Mouse (Mus musculus): Measurements from ENCODE around the gene Dnajc30.
A peak's percentile ranks its signal among the peaks of the same experiment; 100 is the strongest.
"Not testable (repeated sequence)": the region's sequence is repeated elsewhere in the genome, so short reads cannot be mapped to it uniquely, and the experiment has no call there.

The Dnajc30 gene

DNA sequence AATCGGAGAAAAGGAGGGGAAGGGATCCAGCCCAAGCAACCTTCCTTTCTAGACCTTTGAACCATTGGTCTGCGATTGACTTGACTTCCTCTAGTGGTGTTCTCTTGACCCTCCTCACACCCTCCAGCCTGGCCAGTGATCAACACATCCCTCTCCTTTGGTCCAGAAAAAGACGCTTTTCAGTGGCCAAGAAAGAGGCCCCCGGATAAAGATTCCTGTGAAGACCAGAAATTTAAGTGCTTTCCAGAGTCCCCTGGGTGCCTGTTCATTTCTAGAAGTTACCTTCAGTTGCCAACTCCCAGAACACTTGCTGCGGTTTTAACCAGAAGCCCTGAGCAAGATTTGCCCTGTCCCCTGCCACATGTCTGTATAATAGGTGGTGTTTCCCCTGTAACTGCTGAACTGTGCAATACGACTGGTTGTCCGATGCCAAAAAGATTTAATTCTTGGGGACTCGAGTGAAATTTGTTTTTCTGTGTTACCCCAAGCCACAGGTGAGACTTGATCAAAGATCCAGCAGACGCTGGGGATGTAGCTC, 976 bp downstream of the Dnajc30 start, which contains the start of gene Bud23:
Bud23 (minus strand) TSS at position 51 of the 538 bp plus-strand sequence.
- DNase-seq (ENCODE audit: low spot score) = not testable (repeated sequence)

DNA sequence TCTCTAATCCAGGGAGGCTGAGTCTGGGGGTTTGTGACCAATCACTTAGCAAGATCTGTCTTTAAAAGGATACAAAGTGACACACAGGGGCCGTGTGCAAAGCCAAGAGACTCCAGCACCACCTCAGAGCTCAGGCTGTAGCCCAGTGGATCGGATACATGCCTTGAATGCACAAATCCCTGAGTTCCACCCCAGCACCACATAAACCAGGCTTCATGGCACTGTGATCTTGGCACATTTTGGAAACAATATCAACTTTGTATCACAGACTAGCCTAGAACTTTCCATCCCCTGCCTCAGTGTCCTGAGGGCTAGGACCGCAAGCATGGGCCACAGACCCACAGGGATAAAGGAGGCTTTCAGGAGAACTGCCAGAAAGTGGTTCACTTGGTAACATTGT, 2.0 kb downstream of the Dnajc30 start:
- no peak for DNase-seq (ENCODE audit: low spot score)

GRCm38 (mm10) chr5:135070448-135070847, 6.4 kb downstream of the Dnajc30 start:
- no peak for DNase-seq (ENCODE audit: low spot score)

DNA sequence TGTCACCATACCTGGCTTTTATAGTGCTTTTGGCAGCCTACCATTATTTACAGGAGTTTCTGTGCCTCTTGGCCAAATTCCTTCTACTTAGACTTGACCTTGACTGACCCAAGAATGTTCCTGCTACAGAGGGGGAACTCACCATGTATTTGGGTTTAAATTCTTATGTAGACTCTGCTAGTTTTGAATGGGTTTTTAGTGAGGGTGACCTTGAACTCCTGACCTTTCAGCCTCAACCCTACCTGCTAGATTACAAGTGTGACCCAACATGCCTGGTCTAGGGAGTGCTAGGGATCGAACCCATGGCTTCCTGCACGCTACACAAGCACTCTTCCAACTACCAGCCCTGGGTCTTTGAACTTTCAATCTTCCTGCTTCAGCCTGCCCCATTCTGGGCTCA, 8.1 kb downstream of the Dnajc30 start:
- no peak for DNase-seq (ENCODE audit: low spot score)

GRCm38 (mm10) chr5:135072720-135073119, 8.7 kb downstream of the Dnajc30 start:
- no peak for DNase-seq (ENCODE audit: low spot score)

GRCm38 (mm10) chr5:135073349-135074150, 9.5 kb downstream of the Dnajc30 start:
- DNase-seq (ENCODE audit: low spot score) = no peak

DNA sequence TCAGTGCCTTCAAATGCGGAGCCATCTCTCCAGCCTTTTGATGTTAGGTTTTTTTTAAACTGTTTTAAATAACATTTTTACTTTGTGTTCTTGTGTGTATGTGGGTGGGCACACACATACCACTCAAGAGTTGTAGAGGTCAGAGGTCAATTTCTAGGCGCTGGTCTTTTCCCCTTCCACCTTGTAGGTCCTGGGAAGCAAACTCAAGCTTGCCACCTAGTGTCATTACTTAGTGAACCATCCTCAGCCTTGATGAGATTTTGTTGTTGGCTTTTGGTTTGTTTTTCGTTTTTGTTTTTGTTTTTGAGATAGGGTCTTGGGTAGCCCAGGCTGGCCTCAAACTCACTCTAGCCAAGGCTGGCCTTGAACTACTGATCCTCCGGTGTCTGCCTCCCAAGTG, 11.7 kb downstream of the Dnajc30 start:
- no peak for DNase-seq (ENCODE audit: low spot score)

DNA sequence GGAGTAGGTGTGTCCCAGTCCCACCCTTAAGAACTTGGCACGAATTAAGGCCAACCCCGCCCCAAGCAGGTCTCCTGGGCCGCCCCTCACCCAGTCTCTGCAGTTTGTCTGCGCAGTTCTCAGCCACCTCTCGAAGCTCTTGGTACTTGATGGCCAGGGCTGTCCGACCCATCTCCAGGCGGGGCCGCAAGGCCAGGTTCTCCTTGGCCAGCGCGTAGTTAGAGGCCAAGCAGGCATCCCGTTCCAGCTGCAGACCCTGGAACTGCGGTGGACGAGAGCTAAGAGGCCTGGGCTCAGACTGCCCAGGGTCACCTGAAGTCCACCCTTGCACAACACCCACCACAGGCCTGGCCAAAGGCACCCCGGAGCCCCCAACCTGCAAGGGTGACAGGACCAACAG, 12.4 kb downstream of the Dnajc30 start:
- no peak for DNase-seq (ENCODE audit: low spot score)

- no peak for DNase-seq (ENCODE audit: low spot score)
Measured at GRCm38 (mm10) chr5:135076931-135077505, 13.0 kb downstream of the Dnajc30 start.

DNA sequence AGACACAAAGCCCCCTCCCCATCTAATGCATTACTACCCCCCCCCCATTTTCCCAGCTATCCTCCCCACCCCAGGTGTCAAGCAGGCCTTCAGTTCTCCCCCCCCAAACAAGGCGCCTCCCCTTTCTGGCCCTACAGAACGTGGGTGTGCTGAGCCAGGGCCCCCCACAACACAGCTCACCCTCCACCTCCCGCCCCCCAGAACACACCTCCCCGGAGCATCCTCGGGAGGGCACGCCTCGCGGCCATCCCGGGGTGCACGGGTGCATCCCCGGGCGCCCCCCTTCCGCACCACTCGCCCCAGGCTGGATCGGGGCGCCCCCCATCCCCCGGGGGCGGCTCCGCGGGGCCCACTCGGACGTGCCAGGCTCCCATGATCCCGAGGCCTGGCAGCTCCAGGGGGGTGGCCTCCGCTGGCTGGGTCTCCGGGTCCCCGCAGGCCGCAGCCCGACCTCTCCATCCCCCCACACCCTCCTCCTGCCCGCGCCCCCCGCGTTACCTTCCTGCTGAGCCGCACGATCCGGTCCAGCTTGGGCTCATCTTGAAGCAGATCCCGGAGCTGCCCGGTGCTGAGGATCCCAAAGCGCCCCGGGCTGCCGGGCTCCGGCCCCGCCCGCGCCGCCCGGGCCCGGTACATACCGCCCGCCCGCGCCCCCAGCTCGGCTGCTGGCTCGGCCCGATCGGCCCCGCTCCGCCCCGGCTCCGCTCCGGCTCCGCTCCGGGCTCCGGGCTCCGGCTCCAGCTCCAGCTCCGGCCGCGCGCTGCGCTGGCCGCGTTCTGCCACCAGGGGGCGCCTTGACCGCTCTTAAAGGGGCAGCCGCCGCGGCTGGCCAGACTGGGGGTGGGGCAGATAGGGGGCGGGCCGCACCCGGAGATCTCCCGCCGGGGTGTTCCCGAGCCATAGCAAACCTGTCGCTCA, 13.8 kb downstream of the Dnajc30 start, which contains the start of gene Vps37d:
Vps37d (minus strand) TSS at position 703 of the 918 bp plus-strand sequence.
- DNase-seq (ENCODE audit: low spot score) = peak; percentile 98

- no peak for DNase-seq (ENCODE audit: low spot score)
Measured at GRCm38 (mm10) chr5:135078482-135078810, 14.4 kb downstream of the Dnajc30 start.

DNA sequence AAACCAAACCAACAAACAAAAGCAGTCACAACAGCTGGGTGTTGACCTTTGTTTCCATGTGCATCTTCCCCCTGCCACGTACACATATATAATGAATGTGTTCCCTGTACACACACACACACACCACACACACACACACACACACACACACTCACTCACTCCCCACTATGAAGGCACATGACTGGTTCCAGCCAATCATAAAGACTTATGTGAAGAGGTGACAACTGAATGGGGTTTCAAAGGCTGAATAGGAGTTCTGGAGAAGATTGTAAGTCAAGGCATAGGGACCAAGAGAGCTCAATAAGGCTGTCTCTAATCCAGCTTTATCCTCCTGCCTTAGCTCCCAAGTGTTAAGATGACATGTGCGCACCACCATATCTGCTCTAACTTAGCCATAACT, 15.6 kb downstream of the Dnajc30 start:
- DNase-seq (ENCODE audit: low spot score) = no peak

GRCm38 (mm10) chr5:135080539-135080938, 16.5 kb downstream of the Dnajc30 start:
- no peak for DNase-seq (ENCODE audit: low spot score)

DNA sequence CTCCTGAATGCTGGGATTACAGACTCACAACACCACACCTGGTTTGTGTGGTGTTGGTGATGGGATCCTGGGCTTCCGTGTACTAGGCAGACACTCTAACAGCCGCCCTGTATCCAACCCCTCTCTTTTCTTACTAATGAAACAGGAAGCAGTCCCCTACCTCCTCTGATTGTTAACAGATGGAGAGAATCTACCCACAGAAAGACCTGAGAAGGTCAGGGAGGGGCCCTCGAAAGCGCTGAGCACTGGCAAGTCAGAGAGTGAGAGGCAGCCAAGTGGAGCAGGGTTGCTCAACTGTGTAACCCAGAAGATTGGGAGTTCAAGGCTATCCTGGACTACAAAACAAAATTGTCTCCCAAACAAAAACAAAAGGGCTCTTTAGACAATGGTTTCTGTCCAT, 22.9 kb downstream of the Dnajc30 start:
- DNase-seq (ENCODE audit: low spot score) = no peak

DNA sequence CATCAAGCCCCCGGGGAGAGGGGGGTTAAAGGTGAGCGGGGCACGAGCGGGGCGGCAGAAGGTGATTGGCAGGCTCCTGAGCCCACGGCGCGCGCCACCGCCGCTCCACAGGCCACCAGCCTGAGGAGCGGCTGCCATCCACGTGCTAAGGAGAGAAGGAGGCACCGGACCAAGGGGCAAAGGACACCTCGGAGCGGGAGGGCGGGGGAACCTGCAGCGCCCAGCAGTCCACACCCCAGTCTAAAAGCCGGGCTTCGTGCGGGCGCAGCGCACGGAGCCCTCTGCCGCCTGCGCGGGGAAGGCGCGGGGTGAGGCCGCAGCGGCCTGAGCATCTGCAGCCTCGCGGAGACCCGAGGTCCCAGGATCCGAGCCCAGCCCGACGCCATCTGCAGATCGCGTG, 25.7 kb downstream of the Dnajc30 start, which contains the start of gene Mlxipl:
Mlxipl (plus strand) TSS at position 238 of the 400 bp plus-strand sequence.
- no peak for DNase-seq (ENCODE audit: low spot score)

DNA sequence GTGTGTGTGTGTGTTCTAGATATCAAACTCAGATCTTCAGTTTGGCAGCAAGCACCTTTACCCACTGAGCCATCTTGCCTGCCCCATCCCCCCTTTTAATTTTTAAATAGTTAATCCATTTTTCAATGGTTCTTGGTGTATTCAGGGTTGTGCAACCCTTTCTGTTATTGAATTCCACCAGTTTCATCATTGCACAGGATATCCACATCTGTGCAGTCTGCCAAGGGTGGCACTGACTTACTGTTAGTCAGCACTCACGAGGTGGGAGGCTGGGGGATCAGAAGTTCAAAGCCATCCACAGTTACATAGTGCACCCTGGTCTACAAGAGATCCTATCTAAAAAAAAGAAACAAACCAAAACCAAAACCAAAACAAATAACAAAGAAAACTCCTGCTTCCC, 37.0 kb downstream of the Dnajc30 start:
- no peak for DNase-seq (ENCODE audit: low spot score)

DNA sequence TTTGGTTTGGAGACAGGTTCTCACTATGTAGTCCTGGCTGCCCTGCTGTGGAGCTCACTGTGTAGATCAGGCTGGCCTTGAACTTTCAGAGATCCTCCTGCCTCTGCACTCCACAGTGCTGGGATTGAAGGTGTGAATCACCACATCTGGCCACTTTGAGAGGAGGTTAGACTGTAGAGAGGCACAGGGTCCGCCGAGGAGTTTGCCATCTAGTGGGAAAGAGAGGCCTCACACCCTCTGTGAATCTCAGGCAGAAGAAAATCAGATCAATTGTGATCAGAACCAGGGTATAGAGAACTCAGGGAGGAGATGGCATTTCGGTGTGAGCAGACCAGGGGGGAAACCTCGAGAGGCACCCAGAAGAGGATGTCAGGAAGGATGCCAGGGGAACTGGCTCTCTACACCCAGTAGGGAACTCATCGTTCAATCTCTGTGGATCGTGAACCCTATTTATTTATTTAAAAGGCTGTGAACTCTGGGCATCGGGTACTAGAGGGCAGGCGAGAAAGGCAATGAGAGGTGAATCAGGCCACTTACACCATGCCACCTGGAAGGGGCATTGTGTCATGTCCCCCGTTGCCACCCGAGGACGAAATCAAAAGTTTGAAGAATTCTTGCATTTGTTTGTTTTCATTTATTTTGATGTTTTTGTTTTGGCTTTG, 40.1 kb downstream of the Dnajc30 start:
- DNase-seq (ENCODE audit: low spot score) = no peak

DNA sequence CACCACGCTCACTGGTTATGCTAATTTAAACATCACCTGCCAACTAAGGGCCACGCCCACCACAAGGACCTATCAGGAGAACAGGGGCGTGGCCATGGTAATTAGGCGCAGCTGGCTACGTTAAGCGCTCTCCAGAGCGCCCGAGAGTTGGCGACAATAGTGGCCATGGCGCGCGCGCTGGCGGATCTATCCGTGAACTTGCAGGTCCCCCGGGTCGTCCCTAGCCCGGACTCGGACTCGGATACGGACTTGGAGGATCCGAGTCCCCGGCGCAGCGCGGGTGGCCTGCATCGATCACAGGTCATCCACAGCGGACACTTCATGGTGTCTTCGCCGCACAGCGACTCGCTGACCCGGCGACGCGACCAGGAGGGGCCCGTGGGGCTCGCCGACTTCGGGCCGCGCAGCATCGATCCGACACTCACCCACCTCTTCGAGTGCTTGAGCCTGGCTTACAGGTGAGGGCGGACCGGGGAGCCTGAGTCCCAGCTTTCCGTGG, 42.8 kb downstream of the Dnajc30 start:
- peak; percentile 58 for DNase-seq (ENCODE audit: low spot score)

GRCm38 (mm10) chr5:135107521-135108501, 43.8 kb downstream of the Dnajc30 start:
- DNase-seq (ENCODE audit: low spot score) = peak; percentile 34

DNA sequence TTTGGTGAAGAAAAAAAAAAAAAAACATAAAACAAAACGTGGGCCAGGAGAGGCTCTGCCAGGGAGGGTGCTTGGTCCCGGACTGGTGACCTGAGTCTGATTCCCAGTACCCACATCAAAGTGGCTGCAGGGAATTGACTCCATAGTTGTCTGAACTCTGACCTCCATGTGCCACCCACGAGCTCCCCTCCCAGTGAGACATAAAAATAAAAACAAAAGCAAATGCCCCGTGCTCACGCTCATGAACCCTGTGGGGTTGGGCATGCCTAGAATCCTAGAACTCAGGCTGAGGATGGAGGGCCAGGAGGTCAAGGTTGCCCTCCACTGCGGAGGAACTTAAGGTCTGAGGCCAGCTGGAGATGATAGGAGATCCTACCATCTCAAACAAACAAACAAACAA, 45.0 kb downstream of the Dnajc30 start:
- no peak for DNase-seq (ENCODE audit: low spot score)
